Mouse (Mus musculus) liver, adult 2 months (tissue): ENCODE measurements around the gene Cmtm7.

Experiments used
- CTCF ChIP-seq: fragments of 200-500 bp; IDR thresholded peaks from 2 replicates; pipeline ENCODE4 v1.5.1; 2011; ENCODE audit warnings: low read depth, low read length, control low read depth
- POLR2A ChIP-seq: fragments of 200-500 bp; IDR thresholded peaks from 2 replicates; pipeline ENCODE4 v1.6.1; 2011; ENCODE audit warnings: low read length, control low read depth; ENCODE audit not compliant: insufficient read depth; ENCODE audit errors: extremely low read depth

GRCm38 (mm10) chr9:114815315-114815714, 33.7 kb upstream of the Cmtm7 start:
- TF ChIP-seq CTCF (peak; percentile 66), POLR2A (no peak)
